Mouse (Mus musculus) olfactory bulb, adult 2 months (tissue): ENCODE results near the gene Cyb561a3.

Source experiments
- CTCF ChIP-seq: fragments of 200-500 bp; IDR thresholded peaks from 2 replicates; pipeline ENCODE4 v1.5.1; 2012; ENCODE audit warnings: low read depth, mild to moderate bottlenecking, low read length, moderate library complexity; ENCODE audit not compliant: insufficient read depth
- POLR2A ChIP-seq: fragments of 200-500 bp; IDR thresholded peaks from 2 replicates; pipeline ENCODE4 v1.6.1; 2012; ENCODE audit warnings: mild to moderate bottlenecking, low read depth, low read length, moderate library complexity; ENCODE audit not compliant: insufficient read depth

- no peak for TF ChIP-seq CTCF
- no peak for TF ChIP-seq POLR2A
Observed at GRCm38 (mm10) chr19:10591659-10592377, 14.8 kb downstream of the Cyb561a3 start.
